Mouse (Mus musculus) adrenal gland, postnatal 4 days (tissue): ENCODE data around the gene Spata2. TPM values are rescaled to one million over a fixed set of nuclear protein-coding genes. Genes with fewer than 3 reads are reported as not detected.

Source experiments
- DNase-seq, 2 experiments: peaks; one replicate each; pipeline ENCODE4 v3.0.0; 2021 to 2022; ENCODE audit warnings: low spot score in 2 of 2, mixed read lengths in 2 of 2
- total RNA-seq, 2 experiments: library from RNA; stranded (reverse); gene quantifications; 2 replicates each; pipeline ENCODE4 v1.2.3; 2021

Spata2 gene
- total RNA-seq, 2 experiments from 2014 or later = 33.9 TPM

GRCm38 (mm10) chr2:167449331-167450275 is 43.1 kb downstream of the Spata2 start:
- DNase-seq = no peak

GRCm38 (mm10) chr2:167447629-167448028 is 45.1 kb downstream of the Spata2 start:
- no peak for DNase-seq

- DNase-seq = no peak
These were observed 45.5 kb downstream of the Spata2 start for GRCm38 (mm10) chr2:167447207-167447606.

DNA sequence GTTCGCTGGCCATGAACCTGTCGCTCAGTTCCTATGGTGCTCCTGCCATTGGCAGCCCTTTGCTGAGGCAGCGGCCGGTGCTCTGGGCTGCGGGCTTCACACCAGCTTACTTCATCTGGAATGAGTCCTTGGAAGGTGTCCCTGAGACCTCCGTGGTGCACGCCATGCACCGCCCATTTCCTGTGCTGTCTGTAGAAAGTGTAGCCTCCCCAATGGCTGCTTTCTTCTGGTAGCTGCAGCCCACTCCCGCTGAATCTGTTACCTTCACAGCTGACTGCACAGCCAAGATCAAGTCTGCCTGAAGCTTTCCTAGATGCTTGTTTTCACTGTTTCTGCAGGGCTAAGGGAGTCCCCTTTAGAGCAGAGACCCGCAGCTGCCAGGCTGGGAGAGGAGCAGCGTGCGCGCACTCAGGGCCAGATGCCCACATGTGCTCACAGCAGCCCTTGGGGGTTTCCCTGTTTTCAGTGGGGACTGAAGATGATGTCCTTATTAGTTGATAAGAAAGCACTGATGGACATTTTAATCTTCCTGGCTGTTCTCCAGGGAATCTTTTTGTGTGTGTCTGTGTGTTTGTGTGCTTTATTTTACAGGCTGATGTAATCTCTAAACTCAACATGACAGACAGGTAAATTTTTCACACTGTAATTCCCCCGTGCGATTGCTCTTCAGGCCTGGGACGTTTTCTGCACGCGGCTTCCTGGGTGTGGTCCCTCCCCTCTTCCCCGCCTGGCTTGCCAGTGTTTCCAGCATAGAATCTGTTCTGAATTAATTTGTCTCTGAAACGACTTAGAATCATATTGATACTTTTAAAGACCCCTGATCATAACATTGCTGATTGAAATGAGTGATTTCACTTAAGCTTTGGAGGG is 46.5 kb downstream of the Spata2 start:
- peak in 1 of 2 experiments; percentile 16 for DNase-seq

DNA sequence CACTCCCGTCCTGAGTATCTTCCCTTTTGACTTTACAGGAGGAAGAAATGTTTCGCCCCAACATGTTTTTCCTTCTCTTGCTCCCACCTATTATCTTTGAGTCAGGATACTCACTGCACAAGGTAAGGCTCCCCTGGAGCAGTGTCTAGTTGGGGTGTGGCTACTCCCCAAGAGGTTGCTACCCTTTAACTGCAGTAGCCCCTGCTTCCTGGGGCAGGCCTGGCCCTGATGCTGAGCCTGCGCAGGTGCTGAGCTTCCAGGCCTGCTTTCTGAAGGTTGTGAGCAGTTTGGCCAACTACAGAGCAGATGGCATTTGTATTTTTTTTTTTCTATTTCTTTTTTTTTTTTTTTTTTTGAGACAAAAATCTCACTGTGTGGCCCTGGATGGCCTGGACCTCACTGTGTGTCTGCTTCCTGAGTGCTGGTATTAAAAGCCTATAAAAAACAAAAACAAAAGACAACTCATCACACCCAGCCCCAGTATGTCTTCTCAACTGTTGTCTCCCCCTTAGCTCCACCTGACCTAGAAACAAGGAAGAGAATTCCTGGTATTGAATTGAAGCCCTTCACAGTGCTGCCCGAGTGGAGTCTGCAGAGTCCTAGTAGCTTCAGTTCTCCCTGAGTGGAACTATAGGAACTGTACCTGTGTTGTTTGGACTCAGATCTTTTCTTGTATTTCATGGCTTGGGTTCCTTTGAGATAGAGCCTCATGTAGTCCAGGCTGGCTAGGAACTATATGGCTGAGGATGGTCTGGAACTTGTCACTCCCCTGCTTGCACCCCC is 49.1 kb downstream of the Spata2 start:
- DNase-seq = no peak

GRCm38 (mm10) chr2:167439422-167439821 is 53.3 kb downstream of the Spata2 start:
- DNase-seq = no peak

GRCm38 (mm10) chr2:167436371-167436770 is 56.3 kb downstream of the Spata2 start:
- DNase-seq = no peak

- no peak for DNase-seq
These were observed 57.1 kb downstream of the Spata2 start for GRCm38 (mm10) chr2:167435631-167436030.

DNA sequence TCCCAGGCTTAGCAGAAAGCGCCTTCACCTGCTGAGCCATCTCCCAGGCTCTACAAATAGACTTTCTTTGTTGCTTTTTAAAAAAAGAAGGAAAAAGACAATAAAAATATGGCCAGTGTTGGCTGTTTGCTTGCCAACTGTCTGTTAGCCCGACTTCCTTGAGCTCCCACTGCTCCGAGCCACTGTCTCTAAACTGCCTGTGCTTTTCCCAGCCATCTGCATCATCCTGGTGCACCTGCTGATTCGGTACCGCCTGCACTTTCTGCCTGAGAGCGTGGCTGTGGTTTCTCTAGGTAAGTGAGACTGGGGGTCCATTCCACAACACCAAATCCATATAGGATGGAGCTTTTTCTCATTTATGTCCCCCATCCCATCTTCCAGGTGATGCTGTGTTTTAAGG is 58.1 kb downstream of the Spata2 start:
- no peak for DNase-seq

GRCm38 (mm10) chr2:167431418-167431776 is 61.3 kb downstream of the Spata2 start:
- no peak for DNase-seq

Other genes with a start within 250 kb of the Spata2 start
- 100 to 1,000 TPM in 1 of 2 experiments, 10 to 100 TPM in 1; 86.1 to 102 TPM for gene B4galt5, start 143.7 kb downstream of the Spata2 start, total RNA-seq
- gene Slc9a8, start 71.2 kb downstream of the Spata2 start, total RNA-seq = 10 to 100 TPM; 60.0 to 63.9 TPM
- 10 to 100 TPM; 65.0 to 66.6 TPM for gene Rnf114, start 242 bp downstream of the Spata2 start, total RNA-seq
- 10 to 100 TPM; 13.2 to 14.8 TPM for gene Snai1, start 45.3 kb upstream of the Spata2 start, total RNA-seq
- 100 to 1,000 TPM; 194 to 200 TPM for gene Ube2v1, start 139.2 kb upstream of the Spata2 start, total RNA-seq
- 10 to 100 TPM; 18.2 to 23.0 TPM for gene Gm20431, start 168.6 kb upstream of the Spata2 start, total RNA-seq
- gene Cebpb, start 196.0 kb upstream of the Spata2 start, total RNA-seq = 100 to 1,000 TPM; 229 to 255 TPM
- gene Tmem189, start 196.9 kb upstream of the Spata2 start, total RNA-seq = 10 to 100 TPM; 32.9 to 35.4 TPM